Mouse (Mus musculus) lung, postnatal 0 days (tissue): ENCODE results near the gene Nudt19. TPM values are rescaled to one million over a fixed set of nuclear protein-coding genes. Genes with fewer than 3 reads are reported as not detected.
"Not testable (repeated sequence)": the region's sequence is repeated elsewhere in the genome, so short reads cannot be mapped to it uniquely, and the experiment has no call there.

ENCODE experiments used
- ATAC-seq: fragments of 200-750 bp; cut with Nextera tagmentation; 2 replicates; pipeline ENCODE4 v1.8.0; 2017; ENCODE audit warnings: moderate library complexity
- DNase-seq: peaks from one replicate; pipeline ENCODE4 v3.0.0-alpha.2; 2016; ENCODE audit warnings: low spot score
- H3K27ac ChIP-seq: fragments of 300-500 bp; sonication (generic); 2 replicates; pipeline ENCODE4 v1.5.1; 2014; ENCODE audit warnings: antibody characterized with exemption, mild to moderate bottlenecking, low read length, mixed read lengths
- H3K27me3 ChIP-seq: fragments of 300-500 bp; sonication (generic); replicated peaks from 2 replicates; pipeline ENCODE4 v1.6.1; 2014; ENCODE audit warnings: low read length, mixed read lengths; ENCODE audit not compliant: insufficient read depth
- H3K36me3 ChIP-seq: fragments of 300-500 bp; sonication (generic); 2 replicates; pipeline ENCODE4 v1.6.1; 2014; ENCODE audit warnings: low read length, mixed read lengths; ENCODE audit not compliant: insufficient read depth
- H3K4me1 ChIP-seq: fragments of 300-500 bp; sonication (generic); 2 replicates; pipeline ENCODE4 v1.6.1; 2014; ENCODE audit warnings: antibody characterized with exemption, low read depth, low read length, mixed read lengths; ENCODE audit not compliant: insufficient read depth
- H3K4me2 ChIP-seq: fragments of 300-500 bp; sonication (generic); replicated peaks from 2 replicates; pipeline ENCODE4 v1.6.1; 2014; ENCODE audit warnings: low read depth, mild to moderate bottlenecking, low read length, moderate library complexity, mixed read lengths
- H3K4me3 ChIP-seq: fragments of 300-500 bp; sonication (generic); 2 replicates; pipeline ENCODE4 v1.5.1; 2014; ENCODE audit warnings: low read depth, low read length
- H3K9ac ChIP-seq: fragments of 300-500 bp; sonication (generic); replicated peaks from 2 replicates; pipeline ENCODE4 v1.6.1; 2014; ENCODE audit warnings: low read depth, mild to moderate bottlenecking
- H3K9me3 ChIP-seq: fragments of 300-500 bp; sonication (generic); 2 replicates; pipeline ENCODE4 v1.6.1; 2016; ENCODE audit warnings: low read length, mixed read lengths
- CTCF ChIP-seq: IDR thresholded peaks from 2 replicates; pipeline ENCODE4 v1.5.1; 2016; ENCODE audit warnings: antibody characterized with exemption, mild to moderate bottlenecking
- EP300 ChIP-seq: IDR thresholded peaks from 2 replicates; pipeline ENCODE4 v1.6.1; 2016; ENCODE audit warnings: antibody characterized with exemption, mild to moderate bottlenecking, control low read depth
- WGBS: fragments of 180-500 bp; shearing (Covaris S2); extraction: QIAGEN DNeasy Blood & Tissue Kit; methylation state at CpG from one replicate; pipeline ENCODE4 v1.1.7; 2014; 5-methylcytosine and 5-hydroxymethylcytosine counted together
- polyA plus RNA-seq: library from polyadenylated mRNA; unstranded; fragments of >200 nt; fragmentation: Nextera tagmentation; extraction: Ambion mirVana; gene quantifications from 2 replicates; pipeline ENCODE4 v1.2.1, GENCODE M21; 2015

Nudt19 gene
- polyA plus RNA-seq, 1 experiment from 2014 or later = 30.5 TPM

- Histone ChIP-seq H3K27ac (no peak overlapping the region), H3K9ac (no peak overlapping the region), H3K4me1 (peaks cover 3% of the 10 kb centered on the region; the same call in 1 of the 2 replicates), H3K4me2 (peak overlapping the region; percentile 97), H3K36me3 (peaks cover 9% of the 10 kb centered on the region), H3K27me3 (no peaks in the 10 kb centered on the region), H3K4me3 (0 out of 2 replicates have a peak overlapping the region, but pooled peaks have one; percentile 87), H3K9me3 (no peaks in the 10 kb centered on the region)
- 47% methylated on average over 10 of the region's 10 CpGs for WGBS
- TF ChIP-seq EP300 (no peak), CTCF (peak; percentile 54)
- peak; percentile 48 for DNase-seq
- ATAC-seq = no peak
These were observed 2.1 kb downstream of the Nudt19 start for GRCm38 (mm10) chr7:35553751-35554604.

DNA sequence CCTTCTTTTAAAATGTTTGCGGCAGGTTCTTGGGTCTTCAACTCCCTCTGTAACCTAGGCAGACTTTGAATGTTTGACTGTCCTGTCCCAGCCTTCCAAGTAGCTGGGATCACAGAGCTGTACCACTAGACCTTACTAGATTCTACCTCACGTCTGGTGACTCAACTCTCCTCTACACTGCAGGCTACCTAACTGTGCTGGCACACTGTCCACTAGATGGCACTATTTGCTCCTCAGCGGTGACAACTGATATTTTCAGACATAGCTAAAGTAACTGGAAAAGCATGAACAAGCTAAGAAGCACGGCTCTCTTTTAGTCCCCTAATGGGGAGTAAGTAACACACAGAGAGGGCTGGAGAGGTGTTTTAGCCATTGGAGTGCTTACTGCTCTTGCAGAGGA is 10.2 kb downstream of the Nudt19 start:
- no peak overlapping the region for H3K9ac ChIP-seq
- H3K4me3 ChIP-seq = no peak overlapping the region
- TF ChIP-seq EP300 (no peak), CTCF (peak; percentile 93)
- 27% methylated on average over 4 of the region's 4 CpGs for WGBS
- no peaks in the 10 kb centered on the region for H3K9me3 ChIP-seq
- H3K27ac ChIP-seq = no peak overlapping the region
- H3K4me2 ChIP-seq = no peak overlapping the region
- DNase-seq (peak; percentile 83), ATAC-seq (peak; percentile 75)
- no peaks in the 10 kb centered on the region for H3K27me3 ChIP-seq
- peaks cover 9% of the 10 kb centered on the region for H3K36me3 ChIP-seq
- H3K4me1 ChIP-seq = no peaks in the 10 kb centered on the region

DNA sequence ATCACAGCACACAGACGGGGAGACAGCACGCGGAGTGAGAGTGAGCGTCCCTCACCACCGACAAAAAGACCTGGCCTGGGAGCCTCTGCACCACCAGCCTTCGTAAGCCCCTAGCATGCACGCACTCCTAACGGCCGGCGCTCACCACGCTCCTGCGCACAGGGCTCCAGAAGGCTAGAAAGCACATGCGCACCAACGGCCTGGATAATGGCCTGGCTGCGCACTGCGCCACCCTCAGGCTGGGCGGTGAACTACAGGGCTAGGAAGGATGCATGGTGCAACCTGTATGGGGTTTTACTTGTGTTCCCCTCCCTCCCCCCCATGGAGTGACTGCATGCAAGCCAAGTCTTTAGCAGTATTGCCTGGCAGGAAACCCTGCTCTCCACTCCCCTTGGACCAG is 18.5 kb downstream of the Nudt19 start, which contains the start of gene Tdrd12:
Gene Tdrd12 (minus strand): TSS at position 184 of the 400 bp plus-strand sequence.
- Histone ChIP-seq H3K9me3 (no peaks in the 10 kb centered on the region), H3K4me1 (no peaks in the 10 kb centered on the region), H3K4me3 (no peak within 1 kb of the TSS), H3K9ac (no peak within 1 kb of the TSS), H3K27ac (no peak within 1 kb of the TSS), H3K4me2 (no peak within 1 kb of the TSS), H3K36me3 (no peaks in the 10 kb centered on the region), H3K27me3 (no peaks in the 10 kb centered on the region)
- no peak for TF ChIP-seq EP300
- TF ChIP-seq CTCF = peak; percentile 17; the same call in 1 of the 2 replicates
- DNase-seq = no peak
- 87% methylated on average over 17 of the region's 17 CpGs for WGBS
- no peak for ATAC-seq

GRCm38 (mm10) chr7:35535750-35536512 is 20.2 kb downstream of the Nudt19 start:
- no peak for ATAC-seq
- Histone ChIP-seq H3K4me3 (no peak overlapping the region), H3K9ac (no peak overlapping the region), H3K4me1 (no peaks in the 10 kb centered on the region), H3K4me2 (no peak overlapping the region), H3K36me3 (no peaks in the 10 kb centered on the region), H3K27me3 (no peaks in the 10 kb centered on the region), H3K9me3 (no peaks in the 10 kb centered on the region), H3K27ac (no peak overlapping the region)
- 45% methylated on average over 12 of the region's 12 CpGs for WGBS
- no peak for DNase-seq
- TF ChIP-seq CTCF (no peak), EP300 (no peak)

DNA sequence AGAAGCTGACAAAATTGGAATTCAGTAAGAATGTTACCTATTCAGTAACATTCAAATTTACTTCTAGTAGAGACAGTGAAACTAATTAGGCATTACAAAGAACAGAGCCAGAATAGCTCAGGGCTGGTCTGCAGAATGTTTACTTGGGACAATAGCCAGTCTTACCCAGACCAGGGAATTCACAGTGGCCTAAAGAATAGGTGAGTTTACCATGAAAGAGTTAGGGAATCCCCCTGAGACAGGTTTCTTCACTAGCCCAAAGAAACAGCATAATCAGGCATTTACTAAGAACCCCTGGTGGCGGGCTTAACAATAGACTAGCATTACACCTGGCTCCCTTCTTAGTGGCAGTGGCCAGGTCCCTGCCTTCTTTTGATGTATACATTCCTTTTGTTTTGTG is 25.6 kb downstream of the Nudt19 start:
- WGBS = 75% methylated on average over 1 of the region's 1 CpGs
- not testable (repeated sequence) for H3K4me2 ChIP-seq, H3K27me3 ChIP-seq, H3K4me1 ChIP-seq, ATAC-seq, H3K9me3 ChIP-seq, H3K4me3 ChIP-seq, H3K9ac ChIP-seq, H3K27ac ChIP-seq, H3K36me3 ChIP-seq, DNase-seq

DNA sequence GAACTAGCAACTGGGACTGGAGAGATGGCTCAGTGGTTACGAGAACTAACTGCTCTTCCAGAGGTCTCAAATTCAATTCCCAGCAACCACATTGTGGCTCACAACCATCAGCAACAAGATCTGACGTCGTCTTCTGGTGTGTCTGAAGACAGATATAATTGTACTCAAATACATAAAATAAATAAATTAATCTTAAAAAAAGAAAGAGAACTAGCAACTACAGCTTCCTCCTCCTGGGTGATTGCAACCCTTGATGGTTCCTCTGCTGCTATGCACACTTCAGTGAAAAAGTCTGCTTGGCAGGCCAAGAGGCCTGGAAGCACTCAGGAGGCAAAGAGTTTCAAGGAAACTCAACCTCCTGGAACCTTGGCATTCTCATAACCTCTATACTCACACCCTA is 26.1 kb downstream of the Nudt19 start:
- ATAC-seq (no peak), DNase-seq (no peak)
- Histone ChIP-seq H3K4me2 (no peak overlapping the region), H3K4me3 (no peak overlapping the region), H3K9ac (no peak overlapping the region), H3K4me1 (no peaks in the 10 kb centered on the region), H3K27ac (no peak overlapping the region), H3K36me3 (no peaks in the 10 kb centered on the region), H3K9me3 (no peaks in the 10 kb centered on the region), H3K27me3 (no peaks in the 10 kb centered on the region)
- 75% methylated on average over 3 of the region's 3 CpGs for WGBS
- TF ChIP-seq CTCF (no peak), EP300 (no peak)
